Mouse (Mus musculus) heart, adult 18-20 months (tissue): ENCODE data around the gene Napsa. TPM values are rescaled to one million over a fixed set of nuclear protein-coding genes. Genes with fewer than 3 reads are reported as not detected.
A peak's percentile ranks its signal among the peaks of the same experiment; 100 is the strongest.

Experiments used
- DNase-seq, 2 experiments: peaks; one replicate each; pipeline ENCODE4 v3.0.0; 2021 to 2022; ENCODE audit warnings: mixed read lengths in 1 of 2
- microRNA-seq, 2 experiments: library from miRNA; unstranded; fragments of <30 nt; microRNA quantifications; one replicate each; pipeline ENCODE4 v1.2.0; 2022
- total RNA-seq, 2 experiments: library from RNA; stranded (reverse); gene quantifications; 2 replicates each; pipeline ENCODE4 v1.2.3; 2021

Gene Napsa
- total RNA-seq, 2 experiments from 2014 or later = 0.82 to 4.4 TPM

GRCm38 (mm10) chr7:44626966-44627365 lies 54.8 kb downstream of the Napsa start:
- DNase-seq = no peak

GRCm38 (mm10) chr7:44628402-44629034 lies 56.3 kb downstream of the Napsa start:
- no peak for DNase-seq

- DNase-seq = no peak
These were observed 58.3 kb downstream of the Napsa start for GRCm38 (mm10) chr7:44630437-44630836.

GRCm38 (mm10) chr7:44632676-44633075 lies 60.5 kb downstream of the Napsa start:
- no peak for DNase-seq

GRCm38 (mm10) chr7:44633407-44633806 lies 61.2 kb downstream of the Napsa start:
- peak in 1 of 2 experiments; percentile 7 for DNase-seq

Small RNAs within 50 kb of the gene (microRNA-seq; reads per million reads assigned to microRNA genes)
- gene Mir7053 = 0 to 0.38 reads per million in 2 experiments

Other genes with a start within 250 kb of the Napsa start
- gene Syt3, start 188.3 kb upstream of the Napsa start, total RNA-seq = 1 to 10 TPM; 2.3 to 2.9 TPM
- under 1 TPM; 0.30 to 0.31 TPM for gene 1700008O03Rik, start 186.6 kb upstream of the Napsa start, total RNA-seq
- 10 to 100 TPM; 31.2 to 66.0 TPM for gene Lrrc4b, start 143.4 kb upstream of the Napsa start, total RNA-seq
- 1 to 10 TPM in 1 of 2 experiments, under 1 TPM in 1; 0.41 to 1.4 TPM for gene Aspdh, start 107.0 kb upstream of the Napsa start, total RNA-seq
- 100 to 1,000 TPM in 1 of 2 experiments, 10 to 100 TPM in 1; 98.6 to 108 TPM for gene Josd2, start 104.4 kb upstream of the Napsa start, total RNA-seq
- 10 to 100 TPM; 79.6 to 85.6 TPM for gene Emc10, start 75.9 kb upstream of the Napsa start, total RNA-seq
- gene Fam71e1, start 75.8 kb upstream of the Napsa start, total RNA-seq = 1 to 10 TPM; 1.6 to 4.3 TPM
- gene Mybpc2, start 47.7 kb upstream of the Napsa start, total RNA-seq = 10 to 100 TPM; 10.2 to 10.8 TPM
- 1 to 10 TPM in 1 of 2 experiments, under 1 TPM in 1; 0.37 to 4.8 TPM for gene Spib, start 40.3 kb upstream of the Napsa start, total RNA-seq
- 10 to 100 TPM; 12.6 to 16.2 TPM for gene Pold1, start 23.5 kb upstream of the Napsa start, total RNA-seq
- gene Nr1h2, start 18.4 kb upstream of the Napsa start, total RNA-seq = 10 to 100 TPM; 43.9 to 47.3 TPM
- gene Kcnc3, start 18.3 kb downstream of the Napsa start, total RNA-seq = 1 to 10 TPM; 2.4 to 2.6 TPM
- 10 to 100 TPM; 86.9 to 95.7 TPM for gene Myh14, start 98.5 kb downstream of the Napsa start, total RNA-seq
- not detected for gene Izumo2, start 136.4 kb downstream of the Napsa start, total RNA-seq
- gene Vrk3, start 176.0 kb downstream of the Napsa start, total RNA-seq = 10 to 100 TPM; 23.9 to 30.9 TPM
- not detected for gene Zfp473, start 178.7 kb downstream of the Napsa start, total RNA-seq
- 10 to 100 TPM; 25.4 to 26.0 TPM for gene Nup62, start 243.7 kb downstream of the Napsa start, total RNA-seq
- 1 to 10 TPM in 1 of 2 experiments, under 1 TPM in 1; 0.62 to 4.8 TPM for gene Il4i1, start 244.0 kb downstream of the Napsa start, total RNA-seq
- gene Atf5, start 244.3 kb downstream of the Napsa start, total RNA-seq = 10 to 100 TPM; 60.2 to 62.7 TPM